Mouse (Mus musculus): ENCODE measurements around the gene Gm15013. TPM values are rescaled to one million over a fixed set of nuclear protein-coding genes. Genes with fewer than 3 reads are reported as not detected.

Gene Gm15013
- polyA plus RNA-seq, 1 experiment from 2014 or later, result not detected

Other genes starting within 250 kb of the Gm15013 start
- gene D330045A20Rik, start 234.1 kb downstream of the Gm15013 start, polyA plus RNA-seq (2015; fragmentation: Nextera tagmentation; extraction: Ambion mirVana), result 1.3 and 1.5 TPM in 2 replicates
- 1.9 TPM in 2 replicates for gene Rnf128, start 151.2 kb downstream of the Gm15013 start, polyA plus RNA-seq (2015; fragmentation: Nextera tagmentation; extraction: Ambion mirVana)
- gene Tbc1d8b, start 29.5 kb downstream of the Gm15013 start, polyA plus RNA-seq (2015; fragmentation: Nextera tagmentation; extraction: Ambion mirVana), result 0.42 and 0.79 TPM in 2 replicates
- 0.27 and 0.35 TPM in 2 replicates for gene Ripply1, start 67.9 kb upstream of the Gm15013 start, polyA plus RNA-seq (2015; fragmentation: Nextera tagmentation; extraction: Ambion mirVana)
- 0.11 and 0.18 TPM in 2 replicates for gene Cldn2, start 86.3 kb upstream of the Gm15013 start, polyA plus RNA-seq (2015; fragmentation: Nextera tagmentation; extraction: Ambion mirVana)
- 3.7 and 3.8 TPM in 2 replicates for gene Morc4, start 157.2 kb upstream of the Gm15013 start, polyA plus RNA-seq (2015; fragmentation: Nextera tagmentation; extraction: Ambion mirVana)

Measured in midbrain, embryonic 13.5 days (tissue).